Mouse (Mus musculus) heart, postnatal 0 days (tissue): Measurements from ENCODE around the gene Ndufs3. TPM values are rescaled to one million over a fixed set of nuclear protein-coding genes. Genes with fewer than 3 reads are reported as not detected.

Experiments
- ATAC-seq: fragments of 200-750 bp; cut with Nextera tagmentation; 2 replicates; pipeline ENCODE4 v1.8.0; 2017; ENCODE audit warnings: low read depth, moderate number of reproducible peaks, moderate library complexity; ENCODE audit not compliant: insufficient read depth
- DNase-seq: peaks from one replicate; pipeline ENCODE4 v3.0.0-alpha.2; 2016; ENCODE audit warnings: low spot score
- H3K27ac ChIP-seq: fragments of 300-500 bp; sonication (generic); 2 replicates; pipeline ENCODE4 v1.5.1; 2014; ENCODE audit warnings: low read depth, mild to moderate bottlenecking
- H3K27me3 ChIP-seq: fragments of 300-500 bp; sonication (generic); 2 replicates; pipeline ENCODE4 v1.6.1; 2014; ENCODE audit warnings: low read length, mixed read lengths; ENCODE audit not compliant: control insufficient read depth, insufficient read depth
- H3K36me3 ChIP-seq: fragments of 300-500 bp; sonication (generic); replicated peaks from 2 replicates; pipeline ENCODE4 v1.6.1; 2014; ENCODE audit warnings: low read length, mixed read lengths; ENCODE audit not compliant: control insufficient read depth, insufficient read depth
- H3K4me1 ChIP-seq: fragments of 300-500 bp; sonication (generic); 2 replicates; pipeline ENCODE4 v1.6.1; 2014; ENCODE audit warnings: antibody characterized with exemption; ENCODE audit not compliant: control insufficient read depth, insufficient read depth
- H3K4me2 ChIP-seq: fragments of 300-500 bp; sonication (generic); 2 replicates; pipeline ENCODE4 v1.6.1; 2014; ENCODE audit warnings: low read depth, mild to moderate bottlenecking, low read length, moderate library complexity
- H3K4me3 ChIP-seq: fragments of 300-500 bp; sonication (generic); 2 replicates; pipeline ENCODE4 v1.5.1; 2014; ENCODE audit warnings: low read depth, low read length
- H3K9ac ChIP-seq: fragments of 300-500 bp; sonication (generic); replicated peaks from 2 replicates; pipeline ENCODE4 v1.6.1; 2014; ENCODE audit warnings: low read depth, low read length, mixed read lengths
- H3K9me3 ChIP-seq: fragments of 300-500 bp; sonication (generic); replicated peaks from 2 replicates; pipeline ENCODE4 v1.6.1; 2016; ENCODE audit warnings: low read length; ENCODE audit not compliant: control insufficient read depth
- CTCF ChIP-seq: IDR thresholded peaks from 2 replicates; pipeline ENCODE4 v1.5.1; 2016; ENCODE audit warnings: antibody characterized with exemption, control low read depth, low read depth
- EP300 ChIP-seq: IDR thresholded peaks from 2 replicates; pipeline ENCODE4 v1.6.1; 2016; ENCODE audit warnings: antibody characterized with exemption, low read depth
- WGBS: fragments of 180-500 bp; shearing (Covaris S2); extraction: QIAGEN DNeasy Blood & Tissue Kit; methylation state at CpG from one replicate; pipeline ENCODE4 v1.1.7; 2014; 5-methylcytosine and 5-hydroxymethylcytosine counted together
- polyA plus RNA-seq: library from polyadenylated mRNA; unstranded; fragments of >200 nt; fragmentation: Nextera tagmentation; extraction: Ambion mirVana; gene quantifications from 2 replicates; pipeline ENCODE4 v1.2.1, GENCODE M21; 2015
- total RNA-seq: library from RNA; depleted of rRNA; stranded (reverse); fragments of >200 nt; gene quantifications from 2 replicates; pipeline ENCODE4 v1.2.3, GENCODE M21; 2014; ENCODE audit warnings: low replicate concordance; rRNA removed

The Ndufs3 gene
- total RNA-seq (556 and 596 TPM in 2 replicates), polyA plus RNA-seq (620 and 652 TPM in 2 replicates)

DNA sequence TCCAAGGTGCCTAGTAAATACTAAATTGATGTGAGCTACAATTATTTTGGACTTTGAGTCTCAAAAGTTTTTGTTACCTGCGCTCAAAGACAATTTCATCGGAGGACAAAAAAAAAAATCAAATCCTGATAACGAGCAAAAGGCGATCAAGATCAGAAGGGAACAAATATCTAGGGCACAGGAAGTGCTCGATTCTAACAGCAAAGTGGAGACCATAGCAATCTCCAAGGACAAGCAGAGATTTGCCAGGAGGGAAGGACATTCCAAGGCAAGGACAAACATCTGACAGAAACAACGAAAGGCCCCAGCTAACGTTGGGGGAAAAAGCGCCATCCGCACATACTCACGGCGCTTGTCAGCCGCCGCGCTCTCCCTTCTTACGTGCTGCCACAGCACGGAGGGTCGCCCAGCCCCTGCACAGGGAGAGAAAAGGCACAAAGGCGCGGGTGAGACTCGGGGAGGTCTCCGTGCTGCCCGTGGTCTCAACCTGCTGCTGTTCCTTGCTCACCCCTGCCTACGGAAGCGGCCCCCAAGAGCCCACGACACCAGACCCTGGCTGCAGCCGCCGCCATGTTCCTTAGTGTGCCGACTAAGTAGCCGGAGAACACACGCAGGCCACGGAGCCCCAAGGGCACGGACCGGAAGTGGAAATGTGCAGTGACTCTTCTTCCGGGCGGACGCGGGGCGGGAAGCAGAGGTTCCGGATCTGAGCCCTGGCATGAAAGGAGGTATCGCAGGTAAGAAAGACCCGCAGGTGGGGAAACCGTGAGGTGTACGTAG lies at the start of gene Ndufs3, which contains the start of gene Kbtbd4:
TSS of gene Ndufs3 (minus strand) at position 752 of the 780 bp plus-strand sequence.
TSS of gene Kbtbd4 (plus strand) at position 665 of the 780 bp plus-strand sequence.
- peak; percentile 95 for ATAC-seq
- peak; percentile 85 for DNase-seq
- H3K36me3 ChIP-seq, result peaks cover 58% of the 10 kb centered on the region
- no peaks in the 10 kb centered on the region for H3K9me3 ChIP-seq
- H3K4me2 ChIP-seq, result peak within 1 kb of the TSS; percentile 82
- H3K9ac ChIP-seq, result peak within 1 kb of the TSS; percentile 89
- H3K27me3 ChIP-seq, result no peaks in the 10 kb centered on the region
- H3K27ac ChIP-seq, result peak within 1 kb of the TSS; percentile 91
- TF ChIP-seq CTCF (no peak), EP300 (no peak; the same call in 1 of the 2 replicates)
- peaks cover 20% of the 10 kb centered on the region for H3K4me1 ChIP-seq
- under 1% methylated on average over 43 of the region's 43 CpGs for WGBS
- H3K4me3 ChIP-seq, result peak within 1 kb of the TSS; percentile 73

DNA sequence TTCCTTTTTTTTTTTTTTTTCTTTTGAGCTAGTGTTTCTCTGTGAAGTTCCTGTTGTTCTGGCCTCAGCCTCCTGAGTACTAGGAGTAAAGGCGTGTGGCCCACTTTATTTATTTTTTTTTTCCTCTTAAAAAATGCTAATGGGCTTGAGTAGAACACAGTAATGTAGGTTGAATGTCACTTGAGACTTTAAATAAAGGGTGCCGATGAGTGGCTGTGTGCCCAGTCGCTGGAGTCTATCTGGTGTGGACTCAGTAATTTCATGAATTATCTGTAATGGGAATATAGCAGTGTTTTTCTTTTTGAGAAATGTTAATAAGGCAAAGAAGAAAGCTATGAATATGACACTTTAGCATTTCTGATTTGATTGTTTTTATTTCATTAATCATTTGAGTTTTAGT lies 48.8 kb upstream of the Ndufs3 start:
- no peaks in the 10 kb centered on the region for H3K9me3 ChIP-seq
- 29% methylated on average over 3 of the region's 3 CpGs for WGBS
- no peaks in the 10 kb centered on the region for H3K27me3 ChIP-seq
- H3K36me3 ChIP-seq, result no peaks in the 10 kb centered on the region
- ATAC-seq (no peak), DNase-seq (no peak)
- TF ChIP-seq EP300 (no peak), CTCF (no peak)
- 0 out of 2 replicates have a peak, but pooled peaks cover 18% of the 10 kb centered on the region for H3K4me1 ChIP-seq
- H3K9ac ChIP-seq, result no peak overlapping the region
- H3K4me3 ChIP-seq, result no peak overlapping the region
- H3K4me2 ChIP-seq, result no peak overlapping the region
- no peak overlapping the region for H3K27ac ChIP-seq

DNA sequence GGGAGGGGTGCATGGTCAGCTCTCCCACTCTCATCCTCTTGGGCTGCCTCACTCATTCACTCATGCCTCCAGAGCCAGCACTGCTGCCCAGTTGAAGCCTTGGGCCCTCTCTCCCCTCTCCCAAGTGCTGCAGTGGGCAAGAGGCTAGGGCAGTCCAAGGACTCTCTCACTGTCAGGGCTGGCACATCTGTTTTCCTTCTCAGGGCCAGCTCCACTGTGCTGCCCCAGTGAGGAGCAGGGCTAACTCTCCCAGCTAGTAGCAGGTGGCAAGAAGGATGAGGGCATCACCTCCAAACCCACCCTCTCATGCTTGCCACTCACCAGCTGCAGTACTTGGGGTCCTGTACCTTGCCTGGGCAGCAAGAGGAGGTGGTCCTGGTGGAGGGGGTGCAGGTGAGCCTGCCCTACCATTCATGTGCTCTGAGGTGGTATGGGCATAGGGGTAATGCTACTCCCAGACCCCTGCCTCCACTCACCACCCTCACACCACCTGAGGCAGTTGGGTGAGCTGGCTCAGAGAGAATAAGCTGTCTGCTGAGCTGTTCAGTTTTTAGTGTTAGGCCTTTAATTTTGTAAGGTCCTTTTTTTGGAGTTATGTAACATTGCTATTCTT lies 46.1 kb upstream of the Ndufs3 start:
- Histone ChIP-seq H3K36me3 (no peaks in the 10 kb centered on the region), H3K4me1 (peaks cover 26% of the 10 kb centered on the region)

DNA sequence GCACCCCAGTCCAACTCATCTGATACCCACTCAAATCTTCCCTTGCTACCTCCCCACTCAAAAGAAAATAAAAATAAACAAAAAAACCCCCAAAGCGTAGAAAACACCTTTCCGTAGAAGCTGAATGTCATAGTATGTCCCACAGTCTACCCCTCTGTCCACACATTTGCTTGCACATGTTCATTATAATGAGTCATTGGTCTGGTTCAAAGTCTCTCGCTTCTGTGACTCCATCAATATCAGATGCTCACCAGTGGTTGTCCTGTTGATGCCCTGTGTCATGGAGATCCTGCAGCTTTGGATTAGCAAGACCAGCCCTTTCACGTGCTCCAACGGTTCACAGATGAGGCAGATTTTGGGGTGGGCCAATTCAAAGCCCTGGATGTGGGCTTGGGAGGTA lies 45.5 kb upstream of the Ndufs3 start:
- no peaks in the 10 kb centered on the region for H3K36me3 ChIP-seq
- no peak for ATAC-seq
- H3K4me1 ChIP-seq, result peaks cover 22% of the 10 kb centered on the region
- no peak overlapping the region for H3K4me2 ChIP-seq
- no peaks in the 10 kb centered on the region for H3K9me3 ChIP-seq
- DNase-seq, result no peak
- no peak overlapping the region for H3K27ac ChIP-seq
- H3K9ac ChIP-seq, result no peak overlapping the region
- H3K4me3 ChIP-seq, result no peak overlapping the region
- 85% methylated on average over 5 of the region's 5 CpGs for WGBS
- H3K27me3 ChIP-seq, result no peaks in the 10 kb centered on the region
- TF ChIP-seq CTCF (no peak), EP300 (no peak)

More for the DNA sequence above, 46.1 kb upstream of the Ndufs3 start:
- no peak overlapping the region for H3K4me2 ChIP-seq
- H3K4me3 ChIP-seq, result no peak overlapping the region
- H3K27me3 ChIP-seq, result no peaks in the 10 kb centered on the region
- ATAC-seq, result peak; percentile 24; the same call in 1 of the 2 replicates
- no peak for DNase-seq
- TF ChIP-seq EP300 (no peak), CTCF (no peak)
- no peak overlapping the region for H3K9ac ChIP-seq
- no peak overlapping the region for H3K27ac ChIP-seq
- H3K9me3 ChIP-seq, result no peaks in the 10 kb centered on the region

DNA sequence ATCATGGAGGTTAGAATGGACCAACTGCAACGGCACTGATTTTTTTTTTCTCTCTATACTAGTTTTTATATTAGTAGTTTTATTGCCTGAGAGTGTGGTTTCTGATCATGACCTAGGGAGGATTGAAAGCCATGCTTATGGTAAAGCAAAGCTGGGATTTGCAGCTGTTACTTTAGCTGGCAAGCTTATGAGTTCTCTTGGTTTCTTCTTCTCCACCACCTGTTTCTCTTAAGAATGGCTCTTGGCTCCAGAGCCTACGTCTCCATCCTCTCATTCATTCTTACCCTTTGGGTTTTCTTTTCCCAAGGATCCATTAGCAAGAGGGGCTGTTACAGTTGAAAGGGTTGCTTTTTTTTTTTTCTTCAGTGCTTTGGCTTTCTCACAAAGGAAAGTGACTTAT lies 37.1 kb upstream of the Ndufs3 start:
- H3K4me1 ChIP-seq, result peaks cover 29% of the 10 kb centered on the region

More for the DNA sequence above, 37.1 kb upstream of the Ndufs3 start:
- H3K36me3 ChIP-seq, result no peaks in the 10 kb centered on the region
- WGBS, result 43% methylated on average over 2 of the region's 2 CpGs
- H3K9me3 ChIP-seq, result no peaks in the 10 kb centered on the region
- H3K4me3 ChIP-seq, result peak overlapping the region; percentile 98
- no peak for TF ChIP-seq CTCF
- no peak for TF ChIP-seq EP300
- H3K27ac ChIP-seq, result peak overlapping the region; percentile 92; the same call in 1 of the 2 replicates
- no peaks in the 10 kb centered on the region for H3K27me3 ChIP-seq
- peak overlapping the region; percentile 87 for H3K4me2 ChIP-seq
- H3K9ac ChIP-seq, result peak overlapping the region; percentile 92; the same call in 1 of the 2 replicates
- ATAC-seq, result no peak
- no peak for DNase-seq
